Mouse (Mus musculus): ENCODE measurements around the gene Adgrl2. TPM values are rescaled to one million over a fixed set of nuclear protein-coding genes. Genes with fewer than 3 reads are reported as not detected.

Adgrl2 gene
- total RNA-seq, 1 experiment from 2014 or later, result 34.7 TPM

DNA sequence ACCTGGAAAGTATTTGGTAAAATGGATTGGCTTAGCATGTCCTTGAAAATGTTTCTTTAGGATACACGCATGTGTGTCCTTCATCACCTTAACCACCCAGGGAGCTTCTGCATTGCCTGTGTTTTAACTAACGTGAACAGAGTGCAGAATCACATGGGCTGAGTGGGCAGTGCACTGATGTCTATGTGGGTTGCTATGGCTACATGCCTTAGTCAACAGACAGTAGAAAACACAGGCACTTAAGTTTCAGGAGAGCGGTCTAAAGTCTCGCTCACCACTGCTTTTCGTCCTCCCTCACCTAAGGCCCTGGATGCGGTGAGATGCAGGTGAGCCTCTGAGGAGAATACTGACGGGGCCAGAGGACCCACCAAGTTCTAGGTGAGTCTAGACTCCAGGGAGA is 147.8 kb downstream of the Adgrl2 start:
- ATAC-seq (replicated peaks; ENCODE audit: low read depth, poor library complexity, severe bottlenecking), result no peak

DNA sequence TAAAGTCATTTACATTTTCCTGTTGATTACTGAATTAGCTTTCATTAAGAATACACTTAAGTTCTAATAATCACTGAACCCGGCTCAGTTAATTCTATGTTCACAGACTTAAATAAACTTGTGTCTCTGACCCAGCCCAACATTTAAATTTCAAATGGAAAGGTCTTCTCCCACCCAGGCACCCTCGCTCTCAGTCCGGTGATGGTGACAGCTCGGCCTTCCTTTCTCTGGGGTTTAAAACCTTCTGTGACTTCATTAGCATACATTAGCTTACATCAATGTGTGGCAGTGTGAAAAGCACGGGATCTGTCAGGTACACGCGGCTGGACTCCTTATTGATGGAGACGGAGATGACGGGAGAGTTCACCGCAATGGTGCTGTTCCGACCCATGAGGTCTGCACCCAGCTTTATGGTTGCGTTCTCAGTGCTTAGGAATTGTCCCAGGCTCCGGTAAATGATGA is 151.5 kb downstream of the Adgrl2 start:
- ATAC-seq (replicated peaks; ENCODE audit: low read depth, poor library complexity, severe bottlenecking), result no peak

DNA sequence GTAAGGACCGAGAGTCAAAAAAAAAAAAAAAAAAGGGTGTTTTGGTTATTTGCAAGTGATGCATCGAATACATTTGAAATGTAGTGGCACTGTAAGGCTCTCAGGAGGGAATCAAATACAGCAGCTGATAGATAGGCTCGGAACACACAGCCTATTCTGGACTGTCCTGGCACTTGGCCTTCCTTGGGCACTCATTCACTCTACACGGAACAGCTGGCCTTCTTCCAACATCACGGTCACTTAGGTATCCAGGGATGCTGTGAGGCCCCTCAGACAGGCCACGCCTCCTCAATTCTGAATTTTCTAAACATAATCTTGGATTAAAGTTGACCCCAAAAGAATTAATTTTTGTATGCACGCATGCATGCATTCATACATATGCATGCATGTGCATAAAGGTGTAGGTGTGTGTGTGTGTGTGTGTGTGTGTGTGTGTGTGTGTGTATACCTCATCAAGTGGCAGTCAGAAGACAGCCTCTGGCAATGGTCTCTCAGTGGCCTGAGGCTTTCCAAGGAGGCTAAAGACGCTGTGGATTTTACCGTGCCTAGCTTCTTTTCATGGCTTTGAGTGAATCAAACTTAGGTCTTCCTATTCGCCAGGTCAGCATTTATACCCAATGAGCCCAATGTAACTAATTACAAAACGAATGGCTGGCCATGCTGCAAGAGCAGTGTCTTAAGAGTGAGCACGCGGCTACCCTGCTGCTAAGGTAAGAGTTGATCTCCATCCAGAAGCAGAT is 152.1 kb downstream of the Adgrl2 start:
- no peak for ATAC-seq (replicated peaks; ENCODE audit: low read depth, poor library complexity, severe bottlenecking)

DNA sequence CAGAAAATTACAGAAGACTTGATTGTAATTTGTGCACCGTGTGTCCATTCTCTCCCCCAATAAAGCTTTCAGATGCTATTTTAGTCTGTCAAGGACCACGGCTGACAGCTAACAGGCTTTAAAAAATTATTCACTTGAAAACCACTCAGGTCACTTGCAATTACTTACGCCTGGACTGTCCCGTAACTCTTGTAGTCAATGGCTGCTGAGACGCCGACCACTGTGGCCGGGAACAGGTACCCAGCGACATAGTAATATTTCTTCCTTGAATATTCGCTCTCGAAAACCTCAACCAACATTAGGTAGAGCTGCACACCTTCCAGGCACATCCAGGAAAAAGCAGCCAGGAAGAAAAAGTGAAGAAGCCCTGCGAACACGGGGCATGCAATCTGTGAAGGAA is 155.2 kb downstream of the Adgrl2 start:
- ATAC-seq (replicated peaks; ENCODE audit: low read depth, poor library complexity, severe bottlenecking), result no peak

DNA sequence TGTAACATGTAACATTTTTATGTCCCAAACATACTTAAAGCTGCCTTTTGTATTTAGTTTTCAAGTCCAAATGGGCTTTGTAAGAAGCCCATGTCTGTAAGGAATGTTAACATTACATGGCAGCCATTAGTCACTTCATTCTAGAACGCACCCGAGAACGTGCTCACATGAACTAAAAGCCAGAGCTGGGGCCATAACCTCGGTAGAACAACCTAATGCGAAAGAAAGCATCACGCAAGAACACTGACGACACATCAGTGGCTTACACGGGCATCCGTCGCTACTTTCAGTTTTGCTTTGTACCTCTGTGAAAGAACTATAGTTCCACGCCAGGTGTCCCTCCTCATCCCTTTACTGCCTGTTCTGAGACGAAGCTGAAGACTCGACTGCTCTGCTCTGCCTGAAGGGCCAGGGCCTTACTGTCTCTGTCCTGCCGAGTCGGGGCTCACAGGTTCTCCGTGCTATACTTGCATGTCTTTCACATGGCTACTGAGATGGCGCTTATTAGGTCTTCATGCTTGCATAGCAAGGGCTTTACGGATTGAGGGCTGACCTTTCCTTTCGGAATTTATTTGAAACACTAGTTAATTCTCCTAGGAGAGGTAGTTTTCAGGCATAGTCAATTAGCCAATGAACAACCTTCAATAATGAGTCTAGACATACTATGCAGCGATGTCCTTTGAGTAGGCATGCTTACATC is 157.1 kb downstream of the Adgrl2 start:
- no peak for ATAC-seq (replicated peaks; ENCODE audit: low read depth, poor library complexity, severe bottlenecking)

DNA sequence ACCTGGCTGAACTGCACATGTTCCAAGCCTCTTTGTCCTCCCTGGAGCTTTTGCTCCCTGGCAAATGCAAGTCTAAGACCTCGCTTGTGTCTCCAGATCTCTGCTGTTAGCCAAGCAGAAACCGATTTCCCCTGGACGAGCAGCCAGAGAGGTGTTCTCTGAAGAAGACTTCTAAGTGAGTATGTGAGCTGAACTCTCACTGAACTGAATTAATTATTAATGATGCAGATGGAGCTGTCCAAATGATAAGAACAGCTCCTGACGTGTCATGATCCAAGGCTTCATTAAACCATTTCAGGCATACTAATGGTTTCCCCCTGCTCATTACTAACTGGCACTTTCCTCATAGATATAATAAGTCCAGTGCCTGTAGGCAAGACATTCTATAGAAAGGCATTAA is 158.4 kb downstream of the Adgrl2 start:
- no peak for ATAC-seq (replicated peaks; ENCODE audit: low read depth, poor library complexity, severe bottlenecking)

DNA sequence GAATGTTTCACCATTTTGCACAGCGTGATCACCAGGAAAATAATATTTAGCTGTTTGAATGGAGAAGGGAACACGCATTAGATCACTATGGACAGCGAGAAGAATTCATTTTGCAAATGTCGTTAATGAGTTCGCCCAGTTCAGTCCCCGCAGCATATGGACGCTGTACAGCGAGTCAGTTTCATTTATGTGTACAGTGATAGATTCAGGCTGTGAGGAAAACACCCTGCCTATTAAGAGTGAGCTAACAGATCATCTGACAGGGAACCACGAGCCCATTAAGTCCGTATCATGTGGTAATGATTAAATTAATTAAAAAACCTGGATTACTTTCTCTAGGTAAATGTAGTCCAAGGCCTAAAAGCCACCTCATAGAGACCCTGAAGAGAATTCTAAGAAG is 161.8 kb downstream of the Adgrl2 start:
- ATAC-seq (replicated peaks; ENCODE audit: low read depth, poor library complexity, severe bottlenecking), result no peak

DNA sequence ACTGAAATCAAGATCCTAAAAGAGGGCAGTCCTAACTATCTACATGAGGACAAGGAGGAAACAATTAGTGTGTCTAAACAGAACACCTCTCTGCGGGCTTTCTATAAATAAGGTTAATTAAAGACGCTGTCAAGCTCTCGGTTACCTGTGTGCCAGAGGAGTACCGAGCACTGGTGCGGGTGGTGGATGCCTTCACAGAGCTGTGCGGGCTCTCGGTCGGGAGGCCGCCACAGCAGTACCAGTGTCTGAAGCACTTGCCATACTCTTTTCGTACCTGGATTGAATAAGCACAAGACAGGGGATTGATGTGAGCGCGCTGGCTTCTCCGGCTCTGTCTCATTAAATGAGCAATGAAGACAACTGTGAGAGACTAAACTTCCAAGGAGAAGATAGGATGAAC is 166.8 kb downstream of the Adgrl2 start:
- no peak for ATAC-seq (replicated peaks; ENCODE audit: low read depth, poor library complexity, severe bottlenecking)

DNA sequence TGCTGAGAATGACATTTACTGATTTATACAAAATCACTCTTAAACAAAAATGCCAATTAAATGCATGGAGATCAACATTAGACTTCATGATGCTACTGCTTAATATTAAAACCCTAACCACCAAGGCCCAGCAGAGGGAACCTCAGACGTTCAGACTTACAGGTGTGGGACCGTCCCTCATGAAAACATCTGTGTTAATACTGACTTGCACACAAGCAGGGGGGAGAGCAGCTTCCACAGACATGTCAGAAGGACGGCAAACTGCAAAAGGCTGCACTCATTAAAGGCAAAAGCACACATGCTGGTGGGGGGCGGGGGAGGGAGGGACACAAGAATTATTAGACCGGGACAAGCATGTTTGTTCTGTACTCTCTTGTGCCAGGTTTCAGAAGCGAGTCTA is 168.7 kb downstream of the Adgrl2 start:
- no peak for ATAC-seq (replicated peaks; ENCODE audit: low read depth, poor library complexity, severe bottlenecking)

DNA sequence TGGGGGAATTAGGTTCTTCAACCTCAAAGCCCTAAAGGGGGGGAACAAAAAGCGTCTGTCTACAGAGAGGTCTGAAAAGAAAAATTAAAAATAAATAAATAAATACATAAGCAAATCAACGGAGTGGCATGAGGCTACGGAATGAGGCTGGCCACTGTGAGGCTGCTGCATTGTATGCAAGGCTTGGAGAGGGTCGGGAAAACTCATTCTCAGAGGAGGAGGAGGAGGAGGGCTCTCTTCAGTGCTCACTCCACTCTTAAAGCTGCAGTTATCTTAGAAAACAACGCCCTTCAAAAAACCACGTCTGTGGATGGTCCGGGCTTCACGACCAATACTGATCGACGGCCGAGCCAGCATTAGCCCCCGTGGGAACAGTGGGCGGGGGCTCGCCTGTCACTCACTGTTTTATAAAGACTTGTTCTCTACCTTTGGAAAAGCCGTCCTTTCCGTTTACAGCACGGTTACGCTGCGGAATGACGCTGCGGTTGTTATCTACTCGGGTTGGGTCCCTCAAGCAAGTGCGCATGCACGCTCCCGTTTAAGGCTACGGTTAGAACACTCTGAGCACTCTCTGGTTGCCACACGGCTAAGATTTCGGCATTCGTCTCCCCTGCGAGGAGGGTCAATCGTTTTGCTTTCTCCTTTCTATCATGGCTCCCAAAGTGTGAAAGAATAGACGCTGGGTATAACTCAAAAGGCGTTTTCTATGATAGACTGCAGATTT is 170.9 kb downstream of the Adgrl2 start:
- no peak for ATAC-seq (replicated peaks; ENCODE audit: low read depth, poor library complexity, severe bottlenecking)

DNA sequence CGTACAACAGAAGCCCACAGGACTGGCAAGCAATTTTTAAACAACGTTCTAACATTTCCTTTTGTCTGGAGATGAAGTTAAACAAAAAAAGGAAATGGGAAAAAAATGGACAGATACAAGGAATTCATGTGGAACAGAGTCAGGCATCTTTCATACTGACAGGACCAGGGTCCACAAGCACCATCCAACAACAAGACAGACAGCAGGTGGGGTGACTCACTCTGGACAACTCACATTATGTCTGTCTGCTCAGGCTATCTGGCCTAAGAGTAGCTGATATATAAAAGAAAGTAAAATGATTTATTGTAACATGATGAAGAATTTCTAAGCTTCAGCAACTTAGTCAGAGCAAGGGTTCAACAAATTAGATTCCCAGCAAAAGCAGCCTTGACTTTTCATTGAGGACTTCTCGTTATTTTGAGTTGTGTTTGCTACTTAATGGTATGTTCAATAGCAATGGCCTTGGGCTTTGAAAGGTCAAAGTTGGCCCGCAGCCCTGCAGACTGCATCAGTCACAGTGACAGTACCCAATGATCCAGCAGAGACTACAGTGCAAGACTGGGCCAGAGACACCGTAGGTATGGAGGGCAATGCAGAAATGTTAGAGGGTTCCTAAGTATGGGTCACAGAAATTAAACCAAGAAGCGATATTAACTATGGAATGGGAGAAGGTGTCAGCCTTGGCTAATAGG is 171.8 kb downstream of the Adgrl2 start:
- no peak for ATAC-seq (replicated peaks; ENCODE audit: low read depth, poor library complexity, severe bottlenecking)

DNA sequence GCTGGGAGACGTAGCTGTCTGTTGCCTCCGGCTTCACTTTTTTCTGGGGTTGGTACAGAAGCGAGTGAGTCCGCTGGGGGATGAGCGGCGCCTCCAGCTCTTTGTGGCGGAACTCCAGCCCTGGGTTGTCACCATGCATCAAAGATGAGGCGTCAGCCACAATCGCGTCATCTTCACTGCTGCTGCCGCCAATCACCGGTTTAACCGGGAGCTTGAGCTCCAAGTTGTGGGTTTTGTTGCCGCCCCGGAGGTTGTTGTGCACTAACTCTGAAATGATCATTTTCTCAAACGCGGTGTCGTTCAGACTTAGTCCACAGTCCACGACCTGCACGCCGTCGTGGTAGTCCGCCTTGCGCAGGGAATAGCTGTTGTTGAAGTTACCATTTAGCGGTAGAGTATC is 172.9 kb downstream of the Adgrl2 start:
- ATAC-seq (replicated peaks; ENCODE audit: low read depth, poor library complexity, severe bottlenecking), result no peak

DNA sequence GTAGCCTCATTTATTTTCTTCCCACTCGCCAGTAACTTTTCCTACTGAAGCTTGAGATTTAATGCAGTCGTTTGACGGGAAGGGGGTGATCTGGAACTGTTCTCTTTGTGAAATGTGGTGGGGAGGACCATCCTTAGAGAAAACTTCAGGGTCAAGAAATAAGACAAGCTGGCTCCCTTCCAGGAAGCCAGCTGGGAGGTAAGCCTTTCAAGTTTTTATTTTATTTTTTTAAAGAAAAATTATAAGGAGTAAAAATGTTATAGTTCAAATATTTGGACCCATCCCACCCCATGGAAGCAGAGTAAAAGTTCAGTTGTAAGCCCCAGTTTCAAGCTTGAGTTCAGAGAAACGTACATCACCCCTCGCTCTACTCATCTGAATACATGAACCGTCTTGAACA is 177.2 kb downstream of the Adgrl2 start:
- ATAC-seq (replicated peaks; ENCODE audit: low read depth, poor library complexity, severe bottlenecking), result no peak

DNA sequence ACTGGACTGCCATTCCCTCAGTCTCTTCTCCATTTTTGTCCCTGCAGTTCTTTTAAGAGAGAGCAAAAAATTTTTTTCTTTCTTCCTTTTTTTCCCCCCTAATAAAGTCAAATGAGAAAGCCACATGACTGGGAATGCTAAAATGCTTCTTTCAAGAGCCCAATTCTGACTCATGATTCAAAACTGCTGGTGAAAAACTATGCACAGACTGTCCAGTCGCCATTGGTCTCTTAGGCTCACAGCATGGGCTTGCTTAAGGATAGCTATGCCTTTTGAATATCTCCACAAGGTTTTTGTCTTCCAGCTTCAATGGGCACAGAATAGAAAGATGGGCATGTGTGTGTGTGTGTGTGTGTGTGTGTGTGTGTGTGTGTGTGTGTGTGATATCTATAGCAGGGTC is 178.3 kb downstream of the Adgrl2 start:
- ATAC-seq (replicated peaks; ENCODE audit: low read depth, poor library complexity, severe bottlenecking), result no peak

DNA sequence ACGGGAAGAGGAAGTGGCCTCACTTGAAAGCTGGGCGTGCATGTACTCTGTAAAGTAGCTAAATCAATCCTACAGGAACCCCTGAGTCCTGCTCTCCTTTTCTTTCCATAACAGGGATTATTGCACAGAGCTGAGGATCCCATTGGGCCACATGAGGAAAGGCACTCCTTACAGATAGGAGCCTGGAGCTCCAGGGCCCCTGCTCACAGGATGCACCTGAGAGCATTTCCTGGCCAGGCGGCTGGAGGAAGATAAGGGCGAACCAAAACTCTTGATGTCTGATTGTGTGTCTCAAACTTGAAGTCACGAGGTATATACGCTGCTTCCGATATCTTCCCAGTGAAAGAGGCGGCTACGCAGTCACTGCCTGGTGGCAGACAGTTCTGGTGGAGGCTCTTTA is 183.4 kb downstream of the Adgrl2 start:
- peak; percentile 88 for ATAC-seq (replicated peaks; ENCODE audit: low read depth, poor library complexity, severe bottlenecking)

DNA sequence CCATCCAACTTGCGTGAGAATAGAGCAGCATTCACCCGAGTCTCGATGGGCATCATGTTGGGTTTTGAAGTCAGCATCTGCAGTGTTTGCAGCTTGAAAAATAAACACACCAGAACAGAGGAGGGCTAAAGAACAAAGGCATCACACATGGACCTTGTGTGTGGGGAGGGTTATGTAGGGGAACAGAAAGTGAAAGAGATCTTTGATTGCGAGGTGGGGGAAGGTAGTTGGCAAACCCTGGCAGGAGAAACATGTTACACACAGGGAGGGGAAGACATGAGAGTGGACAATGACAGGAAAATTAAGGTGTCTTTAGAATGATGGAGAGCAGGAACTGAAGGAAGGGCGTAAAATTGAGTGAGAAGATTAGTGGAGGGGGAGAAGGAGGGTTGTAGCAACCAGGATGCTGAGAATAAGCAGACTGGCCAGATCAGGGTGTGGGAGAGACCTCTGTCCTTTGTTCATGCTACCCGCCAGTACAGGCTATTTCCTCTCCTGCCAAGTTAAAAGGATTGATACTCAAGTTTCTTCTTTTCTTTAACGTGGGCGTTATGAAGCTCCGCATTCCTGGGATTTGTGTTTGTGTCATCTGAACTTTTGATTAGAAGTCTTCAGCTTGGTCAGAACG is 197.0 kb downstream of the Adgrl2 start:
- ATAC-seq (replicated peaks; ENCODE audit: low read depth, poor library complexity, severe bottlenecking), result no peak

DNA sequence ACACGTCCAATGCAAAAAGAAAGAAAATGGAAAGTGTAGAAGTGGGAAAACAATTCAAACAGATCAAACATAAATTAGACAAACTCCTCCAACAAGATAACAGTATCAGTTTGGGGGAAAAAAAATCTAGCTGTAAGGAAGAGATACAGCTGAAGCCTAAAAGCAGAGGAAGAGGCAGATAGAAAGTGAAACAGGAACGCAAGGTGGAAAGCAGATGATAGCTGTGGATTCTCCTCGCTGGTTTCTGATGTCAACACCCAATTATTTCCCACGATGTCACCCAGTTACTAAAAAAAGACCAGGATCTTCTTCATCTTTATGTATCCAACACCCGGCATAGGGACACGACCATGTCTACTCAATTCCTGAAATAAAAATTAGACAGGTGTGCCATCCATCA is 220.0 kb downstream of the Adgrl2 start:
- 0 out of 2 replicates have a peak, but pooled peaks have one; percentile 22 for ATAC-seq (replicated peaks; ENCODE audit: low read depth, poor library complexity, severe bottlenecking)

Data from common myeloid progenitor, adult 5-6 weeks (primary cell).